Mouse (Mus musculus) heart, postnatal 4 days (tissue): ENCODE results near the gene Sfmbt2. TPM values are rescaled to one million over a fixed set of nuclear protein-coding genes. Genes with fewer than 3 reads are reported as not detected.
"Not testable (repeated sequence)": the region's sequence is repeated elsewhere in the genome, so short reads cannot be mapped to it uniquely, and the experiment has no call there.

Source experiments
- DNase-seq: peaks from one replicate; pipeline ENCODE4 v3.0.0; 2021
- total RNA-seq, 2 experiments: library from RNA; stranded (reverse); gene quantifications; 2 replicates each; pipeline ENCODE4 v1.2.3; 2021

Gene Sfmbt2
- total RNA-seq = 1 to 10 TPM; 1.4 to 1.6 TPM

DNA sequence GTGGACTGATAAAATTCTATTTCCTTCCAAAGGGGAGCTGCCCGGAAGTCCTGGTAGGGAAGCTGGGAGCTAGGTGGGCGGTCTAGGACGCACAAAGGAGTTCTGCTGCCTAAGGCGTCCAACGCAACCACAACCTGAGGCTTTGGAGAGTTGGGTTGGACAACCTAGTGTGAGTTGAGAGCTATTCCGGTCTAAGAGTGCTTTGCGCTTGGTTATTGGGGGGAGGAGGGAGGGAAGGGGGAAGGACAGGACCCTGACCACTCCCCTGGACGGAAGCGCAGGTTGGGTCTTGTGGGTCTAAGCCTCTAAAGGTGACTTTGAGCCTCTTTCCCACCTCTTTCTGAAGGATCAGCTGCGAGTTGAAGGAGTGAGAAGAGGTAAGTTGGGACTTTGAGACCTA, at the start of gene Sfmbt2:
Gene Sfmbt2 (plus strand): TSS at position 335 of the 400 bp plus-strand sequence.
- DNase-seq = no peak

DNA sequence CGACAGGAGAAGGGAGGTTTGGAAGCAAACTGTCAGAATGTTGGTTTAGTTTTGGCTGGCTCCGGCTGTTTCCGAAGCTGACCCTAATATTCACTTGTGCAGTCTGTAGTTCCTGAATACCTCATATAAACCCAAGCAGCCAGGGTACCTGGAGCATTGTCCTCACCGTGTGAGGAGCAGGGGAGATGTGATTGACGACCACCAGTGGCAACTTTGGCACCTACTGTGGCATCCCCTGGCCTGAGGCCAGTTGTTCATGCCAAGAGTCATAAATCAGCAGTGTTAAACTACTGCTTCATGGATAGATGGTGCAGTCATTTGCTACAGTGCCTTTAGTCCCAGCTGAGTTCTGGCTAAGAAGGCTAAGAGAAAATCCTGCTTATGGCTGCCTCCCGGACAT, 49.2 kb upstream of the Sfmbt2 start:
- no peak for DNase-seq

DNA sequence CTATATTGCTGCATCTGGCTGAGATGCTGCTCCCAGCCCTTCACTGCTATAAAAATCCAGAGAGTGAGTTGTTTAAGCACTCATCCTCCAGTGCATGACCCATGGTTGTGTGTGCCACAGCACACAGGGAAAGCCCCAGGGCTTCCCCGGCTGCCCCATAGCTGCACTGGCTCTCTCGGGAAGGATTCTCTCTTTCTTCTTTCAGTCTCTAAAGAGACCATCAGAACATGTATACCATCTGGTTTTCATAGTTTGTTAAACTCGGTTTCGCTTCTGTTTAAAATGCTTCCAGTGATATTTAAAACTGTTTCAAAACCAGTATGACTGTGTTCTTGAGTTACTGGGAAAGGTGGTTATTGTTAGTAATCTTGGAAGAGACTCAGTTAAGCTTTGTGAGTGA, 47.1 kb upstream of the Sfmbt2 start:
- DNase-seq = no peak

DNA sequence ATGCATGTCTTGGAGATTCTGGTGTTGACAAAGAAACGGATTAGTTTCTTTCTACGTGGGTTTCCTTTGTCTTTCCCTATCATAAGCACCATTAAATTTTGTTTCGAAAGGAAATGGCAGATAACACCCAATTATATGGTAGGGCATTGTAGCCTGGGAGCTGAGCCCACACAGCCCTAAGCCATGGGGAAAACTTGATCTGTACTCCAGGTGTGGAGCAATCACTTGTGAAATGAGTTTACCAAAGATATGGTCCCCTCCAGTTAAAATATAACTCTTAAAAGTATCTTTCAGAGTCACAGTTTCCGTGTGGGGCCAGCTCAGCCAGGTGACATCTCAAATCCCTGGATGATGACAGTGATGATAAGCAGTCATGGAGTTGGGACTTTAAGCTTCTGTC, 45.3 kb upstream of the Sfmbt2 start:
- no peak for DNase-seq

DNA sequence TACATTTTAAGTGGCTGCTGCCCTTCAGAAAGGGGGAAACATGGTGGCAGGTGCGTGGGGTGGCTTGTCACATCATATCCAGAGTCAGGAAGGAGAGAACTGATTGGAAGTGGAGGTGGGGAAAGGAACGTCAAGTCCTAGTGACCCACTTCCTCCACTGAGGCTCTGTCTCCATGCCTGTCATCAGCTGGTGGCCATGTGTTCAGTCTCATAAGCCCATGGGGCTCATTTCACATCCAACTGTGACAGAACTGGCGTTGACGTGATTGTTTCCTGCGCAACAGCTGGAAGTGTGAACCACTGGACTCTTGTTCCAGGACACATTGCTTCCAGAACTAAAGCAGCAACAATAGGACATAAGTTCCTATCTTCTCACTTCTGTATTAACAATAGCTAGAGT, 40.1 kb upstream of the Sfmbt2 start:
- peak; percentile 41 for DNase-seq

DNA sequence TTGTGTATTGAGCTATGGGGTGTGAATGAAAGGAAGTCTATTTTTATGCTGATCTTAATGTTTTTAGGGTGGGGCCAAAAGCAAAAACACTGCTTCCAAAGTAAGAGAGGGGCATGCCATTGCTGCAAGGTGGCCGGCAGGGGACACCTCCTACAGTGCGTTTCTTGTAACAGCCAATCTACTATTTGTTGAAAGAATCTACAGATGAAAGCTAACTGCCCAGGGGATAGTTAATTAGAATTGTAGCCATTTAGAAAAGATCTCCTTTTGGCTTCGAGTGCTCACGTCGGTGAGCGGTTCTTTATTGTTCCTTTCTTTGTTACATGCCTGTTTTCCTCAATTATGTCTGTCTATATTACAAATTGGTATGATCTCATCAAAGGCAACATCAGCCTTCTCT, 36.0 kb upstream of the Sfmbt2 start:
- no peak for DNase-seq

DNA sequence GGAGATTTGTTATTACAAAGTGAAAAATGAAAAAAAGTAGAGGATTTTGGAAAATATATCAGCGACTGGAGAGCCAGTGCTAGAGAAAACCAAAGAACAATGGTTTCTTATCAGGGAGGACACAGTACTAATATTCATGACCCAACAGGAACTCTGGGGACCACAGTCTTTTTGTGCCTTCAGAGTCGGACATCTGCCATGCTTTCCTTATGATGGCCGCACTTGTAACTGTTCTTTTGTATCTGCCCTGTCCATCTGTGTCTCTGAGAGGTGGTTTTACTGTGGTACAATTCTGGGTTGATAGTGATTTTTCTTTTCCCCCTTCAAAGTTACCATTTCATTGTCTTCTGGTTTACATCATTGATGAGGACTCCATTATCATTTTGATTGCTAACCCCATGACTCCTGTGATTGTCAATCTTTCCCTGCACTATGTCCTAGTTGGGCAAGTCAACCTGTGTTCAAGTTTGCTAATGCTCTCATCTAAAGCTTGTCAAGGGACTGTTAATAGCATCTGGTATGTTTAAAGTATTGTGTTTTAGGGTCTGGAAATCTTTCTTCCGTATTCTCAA, 35.2 kb upstream of the Sfmbt2 start:
- DNase-seq = no peak

DNA sequence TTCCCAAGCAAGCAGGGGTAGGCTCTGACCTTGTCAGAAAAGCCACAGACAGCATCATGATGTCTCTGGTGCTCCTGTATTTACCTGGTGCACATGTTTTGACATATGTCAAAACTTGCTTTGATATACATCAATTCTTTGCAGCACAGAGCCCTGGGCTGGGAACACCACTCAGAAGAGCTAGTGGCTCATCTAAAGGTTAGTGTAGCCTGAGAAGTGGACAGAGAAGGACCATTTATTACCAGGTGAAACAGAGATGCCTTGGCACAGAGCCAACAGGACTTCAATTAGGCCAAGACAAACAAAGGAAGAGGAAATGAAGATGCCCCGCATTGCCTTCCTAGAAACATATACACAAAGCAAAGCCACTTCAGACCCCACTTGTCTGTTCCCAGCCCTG, 30.3 kb upstream of the Sfmbt2 start:
- DNase-seq = no peak

DNA sequence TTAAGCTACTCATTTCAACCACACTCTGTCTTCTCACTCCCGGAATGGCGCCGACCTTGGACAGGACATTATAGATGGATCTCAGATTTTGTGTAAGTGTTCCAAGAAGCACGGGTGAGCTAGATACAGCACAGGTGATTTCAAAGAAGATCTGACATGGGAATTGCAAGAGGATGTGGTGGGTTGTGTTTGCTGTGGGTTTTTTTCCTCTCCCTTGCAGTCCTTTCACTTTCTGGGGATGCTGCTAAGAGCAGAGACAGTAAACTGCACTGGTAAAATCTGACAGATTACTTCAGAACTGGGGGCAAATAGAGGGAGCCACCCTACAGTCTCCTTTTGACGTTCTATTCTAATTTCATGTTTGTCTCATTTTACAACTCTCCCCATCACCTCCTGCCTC, 26.8 kb upstream of the Sfmbt2 start:
- no peak for DNase-seq

DNA sequence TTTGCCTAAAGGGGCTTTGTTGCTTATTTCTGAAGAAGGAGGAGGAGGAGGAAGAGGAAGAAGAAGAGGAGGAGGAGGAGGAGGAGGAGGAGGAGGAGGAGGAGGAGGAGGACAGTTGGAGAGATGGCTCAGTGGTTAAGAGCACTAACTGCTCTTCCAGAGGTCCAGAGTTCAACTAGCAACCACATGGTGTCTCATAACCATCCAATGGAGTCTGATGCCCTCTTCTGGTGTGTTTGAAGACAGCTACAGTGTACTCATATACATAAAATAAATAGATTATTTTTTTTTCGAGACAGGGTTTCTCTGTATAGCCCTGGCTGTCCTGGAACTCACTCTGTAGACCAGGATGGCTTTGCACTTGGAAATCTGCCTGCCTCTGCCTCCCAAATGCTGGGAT, 26.2 kb upstream of the Sfmbt2 start:
- DNase-seq = not testable (repeated sequence)

DNA sequence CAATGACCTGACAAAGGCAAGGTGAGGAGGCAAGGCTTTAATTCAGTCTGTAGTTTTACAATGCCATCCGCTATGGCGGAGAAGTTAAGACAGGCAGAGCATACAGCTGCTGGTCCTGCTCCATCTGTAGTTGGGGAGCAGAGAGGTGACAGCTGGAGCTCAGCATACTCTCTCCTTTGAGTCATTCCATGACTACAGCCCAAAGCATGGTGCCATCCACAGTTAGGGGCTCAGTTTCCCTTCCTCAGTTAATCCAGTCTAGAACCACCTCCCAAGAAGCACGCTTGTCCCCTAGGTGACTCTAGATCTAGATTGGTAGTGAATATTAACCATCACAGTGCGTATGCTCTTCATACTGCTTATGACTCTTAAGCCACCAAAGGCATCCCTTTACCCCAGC, 23.1 kb upstream of the Sfmbt2 start:
- no peak for DNase-seq

DNA sequence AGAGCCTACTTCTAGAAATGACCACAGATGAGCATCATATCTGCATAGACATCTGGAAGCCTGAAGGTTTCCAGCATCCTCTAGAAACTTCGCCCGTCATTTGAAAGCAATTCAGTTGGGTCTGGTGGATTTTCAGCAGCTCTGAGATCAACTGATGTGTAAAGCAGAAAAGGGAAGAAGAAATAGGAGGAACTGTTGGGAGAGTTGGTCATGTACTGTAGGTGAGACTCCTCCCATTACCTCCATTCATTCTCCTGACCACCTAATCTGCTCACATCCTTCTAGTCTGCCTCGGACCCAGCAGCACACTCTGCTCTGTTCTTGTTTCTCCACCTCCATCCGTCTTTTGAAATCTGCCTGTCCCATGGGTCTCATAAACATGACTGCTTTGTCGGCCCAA, 22.3 kb upstream of the Sfmbt2 start:
- DNase-seq = no peak

DNA sequence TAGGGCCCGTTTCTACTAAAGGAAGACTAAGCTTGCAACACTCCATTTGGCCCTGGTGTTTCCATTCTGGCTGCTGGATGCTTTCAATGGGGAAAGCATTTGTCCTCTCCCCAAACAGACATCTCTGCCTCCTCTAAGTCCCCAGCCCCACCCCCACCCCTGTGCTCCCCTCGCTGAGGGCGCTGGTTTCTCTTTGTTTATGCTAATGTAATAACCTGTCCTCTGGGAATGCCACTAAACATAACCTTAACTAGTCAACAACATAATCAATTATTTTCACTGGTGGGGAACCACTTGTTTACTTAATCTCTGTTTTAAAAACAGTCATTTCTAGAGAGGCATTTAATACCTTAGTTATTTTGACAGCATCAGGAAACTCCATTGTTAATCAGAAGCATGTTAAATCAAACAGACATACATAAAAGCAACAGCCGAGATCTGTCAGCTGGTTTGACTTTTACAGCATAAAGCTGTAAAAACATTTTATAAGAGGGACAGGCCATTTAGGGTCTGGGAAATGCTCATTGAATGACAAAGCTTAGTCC, 20.0 kb upstream of the Sfmbt2 start:
- no peak for DNase-seq

DNA sequence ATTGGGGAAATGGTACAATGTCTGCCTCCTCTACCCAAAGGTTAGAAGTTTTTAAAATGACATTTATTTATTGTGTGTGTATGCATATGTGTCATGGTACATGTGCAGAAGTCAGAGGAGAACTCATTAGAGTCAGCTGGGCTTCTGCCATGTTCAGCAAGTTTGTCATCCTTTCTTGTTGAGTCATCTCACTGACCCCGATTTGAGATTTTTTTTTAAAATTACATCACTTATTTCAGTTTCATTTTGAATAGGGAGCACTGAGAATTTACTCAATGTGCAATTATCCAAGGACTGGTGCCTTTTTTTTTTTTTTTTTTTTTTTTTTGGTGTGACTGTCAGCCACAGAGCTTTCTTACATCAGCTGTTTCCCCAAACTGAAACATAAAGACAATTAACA, 19.2 kb upstream of the Sfmbt2 start:
- DNase-seq = no peak

DNA sequence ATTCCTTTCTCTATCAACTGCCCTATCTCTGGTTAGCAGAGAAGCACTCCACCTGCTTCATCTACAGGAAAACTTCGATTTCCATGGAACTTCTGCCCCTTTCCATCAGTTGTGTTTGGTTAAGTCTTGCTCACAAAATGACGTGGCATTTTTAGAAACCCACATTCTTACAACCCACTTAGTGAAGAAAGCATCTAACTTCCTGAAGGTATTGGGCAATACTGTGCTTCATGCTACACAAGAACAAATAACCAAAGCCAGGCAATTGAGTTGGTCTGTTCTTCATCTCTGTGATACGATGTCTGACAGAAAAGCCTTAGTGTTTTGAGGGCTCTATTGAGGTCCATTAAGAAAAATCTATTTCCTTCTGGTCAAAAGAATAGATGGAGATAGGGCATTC, 17.4 kb upstream of the Sfmbt2 start:
- DNase-seq = no peak

DNA sequence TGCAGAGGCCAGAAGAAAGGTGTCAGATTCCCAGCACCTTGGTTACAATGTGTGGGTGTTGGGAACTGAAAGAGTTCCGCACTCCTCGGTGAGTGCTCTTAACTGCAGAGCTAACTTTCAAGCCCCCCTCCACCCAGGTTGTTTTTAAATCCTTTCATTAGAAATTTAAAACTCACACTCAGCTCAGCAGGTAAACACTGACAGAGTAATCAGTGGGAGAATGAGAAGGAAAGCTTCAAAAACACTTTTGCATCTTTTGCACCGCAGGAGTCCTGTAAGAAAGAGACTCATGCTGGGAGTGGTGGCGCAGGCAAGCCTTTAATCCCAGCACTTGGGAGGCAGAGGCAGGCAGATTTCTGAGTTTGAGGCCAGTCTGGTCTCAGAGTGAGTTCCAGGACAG, 16.4 kb upstream of the Sfmbt2 start:
- DNase-seq = no peak

DNA sequence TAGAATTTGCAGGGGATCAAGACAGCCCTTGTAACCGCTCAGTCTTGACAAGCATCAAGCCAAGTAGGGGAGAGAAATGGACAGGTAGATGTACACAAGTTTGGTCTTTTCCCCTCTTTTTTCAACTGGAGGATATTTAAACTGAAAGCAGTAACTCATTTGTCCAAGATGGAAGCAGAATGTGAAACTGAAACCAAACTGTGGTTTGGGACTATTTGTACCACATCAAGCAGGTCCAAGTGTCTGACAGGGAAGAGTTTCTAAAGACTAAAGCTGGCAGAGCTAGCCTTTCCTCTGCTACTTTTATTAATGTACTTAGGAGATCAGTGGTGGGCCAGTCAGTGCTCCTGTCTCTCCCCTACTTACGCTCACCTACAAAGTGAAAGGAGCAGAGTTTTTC, 10.4 kb upstream of the Sfmbt2 start:
- DNase-seq = no peak

DNA sequence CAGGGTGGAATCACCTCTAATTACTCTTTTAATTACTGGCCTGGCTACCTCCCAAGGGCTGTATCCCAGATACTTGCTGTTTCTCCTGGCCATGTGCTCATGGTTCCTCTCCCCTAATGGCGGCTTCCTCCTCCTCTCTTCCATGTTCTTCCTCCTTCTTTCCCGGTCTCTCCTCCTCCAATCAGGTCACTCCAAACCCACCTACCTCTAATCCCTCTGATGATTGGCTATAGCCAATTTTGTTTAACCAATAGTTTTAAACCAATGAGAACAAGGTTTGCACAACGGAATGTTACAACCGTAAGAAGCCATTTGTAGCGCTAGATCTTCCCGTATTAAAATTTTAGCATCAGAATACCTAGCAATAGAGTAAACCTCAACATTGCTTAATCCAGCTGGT, 5.2 kb upstream of the Sfmbt2 start:
- DNase-seq = no peak

DNA sequence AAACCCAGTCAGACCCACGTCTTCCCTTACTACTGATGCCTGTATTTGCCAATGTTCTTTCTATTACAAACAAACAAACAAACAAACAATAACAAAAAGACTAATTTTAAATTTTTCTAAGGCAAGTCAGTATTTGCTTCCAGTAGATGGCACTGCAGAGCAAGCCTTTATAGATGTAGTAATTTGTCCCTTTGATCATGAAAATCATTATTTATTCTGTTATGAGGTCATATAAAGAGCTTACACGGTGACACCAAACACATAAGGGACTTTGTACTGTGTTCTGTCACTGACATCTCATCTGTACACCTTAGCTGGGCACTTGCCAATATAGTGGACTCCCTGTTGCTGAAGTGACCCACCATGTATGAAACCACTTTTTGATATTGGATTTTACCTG, 4.0 kb upstream of the Sfmbt2 start:
- DNase-seq = no peak

DNA sequence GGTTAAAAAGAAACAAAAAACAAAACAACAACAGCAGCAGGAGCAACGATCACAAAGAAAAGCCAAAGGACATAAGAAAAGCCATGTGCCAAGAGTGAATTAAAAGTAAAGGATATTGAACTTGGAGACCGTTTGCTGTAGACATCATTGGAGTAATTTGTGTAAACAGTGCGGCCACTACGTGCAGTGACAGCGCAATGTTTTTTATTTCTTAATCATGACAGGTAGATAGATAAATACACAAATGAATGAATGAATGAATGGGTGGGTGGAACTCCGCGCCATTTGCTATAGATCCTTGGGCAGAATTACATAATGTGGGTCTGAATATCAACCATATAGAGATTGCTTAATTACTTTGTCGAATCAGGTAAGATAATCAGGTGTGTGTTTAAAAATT, 634 bp upstream of the Sfmbt2 start:
- DNase-seq = no peak

DNA sequence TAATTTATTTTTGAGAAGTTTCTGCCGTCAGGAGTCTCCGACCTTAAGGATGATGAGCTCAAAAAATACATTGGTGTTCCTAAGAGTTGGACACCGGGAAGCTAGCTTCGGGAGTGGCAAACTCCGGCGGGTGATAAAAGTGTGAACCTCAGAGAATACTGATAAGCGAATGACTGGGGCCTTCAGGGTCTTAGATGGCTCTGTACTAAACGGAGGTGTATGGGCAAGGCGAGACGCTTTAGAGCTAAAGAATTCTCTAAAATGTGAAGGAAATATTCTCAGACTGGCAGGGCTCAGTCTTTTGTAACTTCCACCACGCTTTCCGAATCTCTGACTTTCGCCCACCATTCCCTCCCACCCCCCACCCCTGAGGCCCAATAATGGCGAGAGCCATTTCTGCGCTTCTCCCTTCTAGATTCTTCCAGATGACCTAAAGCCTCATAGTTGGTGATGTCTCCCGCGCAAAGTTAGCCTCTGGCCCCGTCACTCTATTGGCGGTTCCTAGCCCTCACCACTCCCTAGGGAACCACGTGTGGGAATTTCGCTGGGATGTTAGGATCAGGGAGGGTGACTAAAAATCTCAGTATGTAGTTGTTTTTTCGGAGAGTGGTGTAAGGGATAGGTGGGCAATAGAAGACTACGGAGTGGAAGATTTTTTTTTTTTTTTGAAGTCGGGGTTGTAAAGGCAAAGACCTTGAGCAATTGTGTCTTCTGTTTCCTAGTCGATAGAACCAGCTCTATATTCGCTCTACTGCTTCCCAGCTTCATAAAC, 563 bp downstream of the Sfmbt2 start:
- DNase-seq = no peak

DNA sequence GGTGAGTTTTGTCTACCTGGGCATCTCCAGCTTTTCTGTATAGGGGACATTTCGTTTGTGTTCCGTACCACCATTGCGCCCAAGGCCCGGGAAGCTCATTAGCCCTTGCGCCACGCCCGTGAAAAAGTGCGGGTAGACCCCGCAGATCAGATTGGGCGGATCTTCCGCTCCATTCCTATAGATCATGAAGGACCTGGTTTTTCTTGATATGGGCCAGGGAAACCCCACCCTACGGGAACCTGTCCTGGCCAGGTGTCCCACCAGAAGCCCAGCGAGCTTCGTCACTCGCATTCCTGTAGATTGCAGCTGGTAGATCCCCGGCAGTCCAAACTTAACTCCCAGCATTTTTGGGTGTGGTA, 1.1 kb downstream of the Sfmbt2 start:
- DNase-seq = no peak

DNA sequence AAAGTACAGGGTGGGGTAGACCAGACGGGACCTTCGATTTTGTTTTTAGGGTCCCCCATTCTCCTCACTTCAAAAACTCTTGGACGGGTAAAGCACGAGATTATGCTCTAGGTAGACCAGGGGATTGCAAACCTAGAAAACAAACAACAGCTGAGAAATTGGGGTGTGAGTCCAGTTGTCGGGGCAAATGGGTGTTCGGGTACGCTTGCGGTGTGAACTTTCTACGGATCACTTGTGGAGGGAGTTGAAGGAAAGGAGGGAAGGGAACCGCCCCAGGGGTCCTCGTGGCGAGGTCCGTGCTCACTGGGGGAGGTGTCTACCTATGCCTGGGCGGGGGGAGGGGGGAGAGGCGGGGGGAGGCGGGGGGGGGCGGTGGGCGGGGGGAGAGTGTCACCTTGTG, 1.6 kb downstream of the Sfmbt2 start:
- no peak for DNase-seq

DNA sequence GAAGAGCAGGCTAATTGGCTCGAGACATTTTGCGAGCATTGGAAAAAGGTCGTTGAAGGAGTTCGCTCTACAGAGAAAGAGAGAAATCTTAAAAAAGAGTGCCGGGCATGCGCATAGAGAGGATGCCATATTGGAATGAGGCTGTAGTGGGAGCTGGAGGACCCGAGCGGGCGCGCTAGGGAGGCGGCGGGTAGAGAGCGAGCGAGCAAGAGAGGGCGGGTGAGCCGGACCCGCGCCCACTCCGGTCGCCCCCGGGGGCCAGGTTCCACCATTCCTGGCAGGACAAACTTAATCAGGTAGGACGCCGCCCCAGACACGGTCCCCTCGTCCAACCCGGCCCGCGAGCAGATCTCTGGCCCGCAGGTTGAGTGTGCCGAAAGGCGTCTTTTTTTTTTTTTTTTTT, 2.0 kb downstream of the Sfmbt2 start:
- DNase-seq = peak; percentile 68
